Mouse (Mus musculus) intestine, postnatal 0 days (tissue): ENCODE data around the gene Timm50. TPM values are rescaled to one million over a fixed set of nuclear protein-coding genes. Genes with fewer than 3 reads are reported as not detected.
A peak's percentile ranks its signal among the peaks of the same experiment; 100 is the strongest.

Experiments used
- ATAC-seq: fragments of 200-750 bp; cut with Nextera tagmentation; 2 replicates; pipeline ENCODE4 v1.8.0; 2017; ENCODE audit warnings: mild to moderate bottlenecking, moderate TSS enrichment, moderate library complexity
- H3K27ac ChIP-seq: fragments of 300-500 bp; sonication (generic); 2 replicates; pipeline ENCODE4 v1.5.1; 2014; ENCODE audit warnings: mild to moderate bottlenecking, low read depth, low read length, moderate library complexity
- H3K27me3 ChIP-seq: fragments of 300-500 bp; sonication (generic); replicated peaks from 2 replicates; pipeline ENCODE4 v1.6.1; 2014; ENCODE audit warnings: low read length, mixed read lengths; ENCODE audit not compliant: control insufficient read depth, insufficient read depth
- H3K36me3 ChIP-seq: fragments of 300-500 bp; sonication (generic); 2 replicates; pipeline ENCODE4 v1.6.1; 2014; ENCODE audit warnings: mild to moderate bottlenecking, moderate library complexity; ENCODE audit not compliant: control insufficient read depth, insufficient read depth
- H3K4me1 ChIP-seq: fragments of 300-500 bp; sonication (generic); replicated peaks from 2 replicates; pipeline ENCODE4 v1.6.1; 2014; ENCODE audit warnings: antibody characterized with exemption, low read length, mixed read lengths; ENCODE audit not compliant: control insufficient read depth, insufficient read depth
- H3K4me2 ChIP-seq: fragments of 300-500 bp; sonication (generic); replicated peaks from 2 replicates; pipeline ENCODE4 v1.6.1; 2014; ENCODE audit warnings: low read depth, mild to moderate bottlenecking, moderate library complexity
- H3K4me3 ChIP-seq: fragments of 300-500 bp; sonication (generic); 2 replicates; pipeline ENCODE4 v1.5.1; 2014; ENCODE audit warnings: low read depth, low read length
- H3K9ac ChIP-seq: fragments of 300-500 bp; sonication (generic); 2 replicates; pipeline ENCODE4 v1.6.1; 2014; ENCODE audit warnings: mild to moderate bottlenecking, low read depth, low read length
- H3K9me3 ChIP-seq: fragments of 300-500 bp; sonication (generic); 2 replicates; pipeline ENCODE4 v1.6.1; 2016; ENCODE audit warnings: mixed run types; ENCODE audit not compliant: control insufficient read depth
- CTCF ChIP-seq: sonication (generic); IDR thresholded peaks from 2 replicates; pipeline ENCODE4 v1.5.1; 2016; ENCODE audit warnings: low read depth, mild to moderate bottlenecking, control low read depth, antibody characterized with exemption, moderate library complexity
- WGBS: fragments of 180-500 bp; shearing (Covaris S2); extraction: QIAGEN DNeasy Blood & Tissue Kit; methylation state at CpG from one replicate; pipeline ENCODE4 v1.1.7; 2014; 5-methylcytosine and 5-hydroxymethylcytosine counted together
- polyA plus RNA-seq: library from polyadenylated mRNA; unstranded; fragments of >200 nt; fragmentation: Nextera tagmentation; extraction: Ambion mirVana; gene quantifications from 2 replicates; pipeline ENCODE4 v1.2.1, GENCODE M21; 2015

Timm50 gene
- polyA plus RNA-seq, 1 experiment from 2014 or later = 68.8 TPM

GRCm38 (mm10) chr7:28268576-28268975 lies 43.3 kb downstream of the Timm50 start:
- H3K27me3 ChIP-seq = no peaks in the 10 kb centered on the region
- peak overlapping the region; percentile 82 for H3K9ac ChIP-seq
- H3K9me3 ChIP-seq = no peaks in the 10 kb centered on the region
- H3K4me3 ChIP-seq = peak overlapping the region; percentile 73
- H3K4me1 ChIP-seq = no peaks in the 10 kb centered on the region
- H3K27ac ChIP-seq = peak overlapping the region; percentile 73; the same call in 1 of the 2 replicates
- no peak for TF ChIP-seq CTCF
- no peak for ATAC-seq
- WGBS = 25% methylated on average over 16 of the region's 16 CpGs
- H3K36me3 ChIP-seq = peaks cover 4% of the 10 kb centered on the region; the same call in 1 of the 2 replicates
- H3K4me2 ChIP-seq = peak overlapping the region; percentile 89

- Histone ChIP-seq H3K9me3 (no peaks in the 10 kb centered on the region), H3K4me1 (no peaks in the 10 kb centered on the region), H3K4me3 (peak overlapping the region; percentile 73), H3K27me3 (no peaks in the 10 kb centered on the region), H3K4me2 (peak overlapping the region; percentile 89), H3K27ac (peak overlapping the region; percentile 73), H3K9ac (peak overlapping the region; percentile 82), H3K36me3 (peaks cover 3% of the 10 kb centered on the region; the same call in 1 of the 2 replicates)
- under 1% methylated on average over 60 of the region's 62 CpGs for WGBS
- peak; percentile 62 for ATAC-seq
- no peak for TF ChIP-seq CTCF
Observed at GRCm38 (mm10) chr7:28268042-28268531, 43.8 kb downstream of the Timm50 start.

GRCm38 (mm10) chr7:28267129-28268041 lies 44.5 kb downstream of the Timm50 start, which contains the start of gene Eid2:
TSS of gene Eid2 (plus strand) at chr7:28267881.
- Histone ChIP-seq H3K27me3 (no peaks in the 10 kb centered on the region), H3K36me3 (no peaks in the 10 kb centered on the region), H3K4me1 (no peaks in the 10 kb centered on the region), H3K4me3 (peak within 1 kb of the TSS; percentile 73), H3K9me3 (no peaks in the 10 kb centered on the region), H3K4me2 (peak within 1 kb of the TSS; percentile 89), H3K27ac (peak within 1 kb of the TSS; percentile 73), H3K9ac (peak within 1 kb of the TSS; percentile 82)
- peak; percentile 36 for TF ChIP-seq CTCF
- ATAC-seq = peak; percentile 65
- 7% methylated on average over 57 of the region's 57 CpGs for WGBS

DNA sequence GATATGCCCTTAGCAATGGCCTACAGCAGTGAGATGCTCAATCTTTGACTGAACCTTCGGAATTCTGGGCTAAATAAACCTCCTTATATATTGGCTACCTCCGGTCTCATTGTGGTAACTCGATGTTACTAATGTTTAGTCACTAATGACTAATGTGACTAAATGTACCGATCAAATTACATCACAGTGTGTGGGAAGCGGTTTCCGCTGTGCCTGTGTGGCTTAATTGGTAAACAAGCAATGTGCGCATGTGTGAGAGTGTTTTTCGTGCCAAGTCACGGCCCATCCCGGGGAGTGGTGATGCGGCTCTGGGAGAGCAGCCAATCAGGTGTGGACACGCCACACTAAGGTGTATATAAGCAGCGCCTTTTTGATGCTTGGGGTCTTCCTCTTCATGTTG lies 46.5 kb downstream of the Timm50 start:
- no peak overlapping the region for H3K4me2 ChIP-seq
- H3K9ac ChIP-seq = no peak overlapping the region
- no peaks in the 10 kb centered on the region for H3K9me3 ChIP-seq
- no peak overlapping the region for H3K4me3 ChIP-seq
- no peak for TF ChIP-seq CTCF
- H3K4me1 ChIP-seq = no peaks in the 10 kb centered on the region
- WGBS = 86% methylated on average over 13 of the region's 13 CpGs
- no peaks in the 10 kb centered on the region for H3K27me3 ChIP-seq
- H3K27ac ChIP-seq = no peak overlapping the region
- H3K36me3 ChIP-seq = no peaks in the 10 kb centered on the region
- ATAC-seq = no peak

DNA sequence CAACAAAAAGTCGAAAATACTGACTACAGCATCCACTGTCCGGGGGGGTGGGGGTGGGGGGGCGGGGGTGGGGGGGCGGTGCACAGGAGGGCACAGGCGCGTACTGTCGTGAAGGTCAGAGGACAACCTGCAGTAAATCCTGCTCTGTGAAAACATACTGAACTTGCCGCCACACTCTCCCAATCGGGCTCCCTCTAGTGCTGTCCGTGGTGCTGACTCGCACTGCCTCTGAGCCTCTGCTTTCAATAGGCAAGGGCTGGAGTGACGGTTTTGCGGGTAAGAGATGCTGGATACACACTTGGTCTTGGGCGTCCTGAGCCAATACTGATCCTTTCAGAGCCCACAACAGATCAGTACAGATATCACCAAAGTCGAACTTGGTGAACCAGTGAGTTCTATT lies 48.1 kb downstream of the Timm50 start:
- no peak for TF ChIP-seq CTCF
- Histone ChIP-seq H3K4me2 (no peak overlapping the region), H3K4me3 (no peak overlapping the region), H3K4me1 (no peaks in the 10 kb centered on the region), H3K27ac (no peak overlapping the region), H3K36me3 (no peaks in the 10 kb centered on the region), H3K9me3 (no peaks in the 10 kb centered on the region), H3K9ac (no peak overlapping the region), H3K27me3 (no peaks in the 10 kb centered on the region)
- peak; percentile 8; the same call in 1 of the 2 replicates for ATAC-seq
- WGBS = 4% methylated on average over 14 of the region's 15 CpGs

DNA sequence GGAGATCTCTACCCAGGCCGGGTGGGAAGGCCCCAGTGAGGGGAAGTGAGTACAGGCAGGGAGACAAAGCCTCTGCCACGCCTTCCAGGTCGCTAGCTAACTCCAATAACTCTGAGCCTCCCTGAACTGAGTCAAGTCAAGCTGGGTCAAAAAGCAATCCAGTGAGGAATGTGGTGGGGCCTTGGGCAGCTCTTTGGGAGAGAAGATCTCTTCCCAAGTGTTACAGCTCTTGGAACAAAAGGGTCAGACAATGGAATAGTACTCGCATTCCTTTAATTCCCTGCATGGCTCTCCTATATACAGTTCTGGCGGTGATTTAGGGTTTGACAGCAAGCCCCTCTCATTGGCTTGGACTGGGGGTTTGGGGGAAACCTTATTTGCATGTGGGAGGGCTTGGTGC lies 49.0 kb downstream of the Timm50 start:
- Histone ChIP-seq H3K9me3 (no peaks in the 10 kb centered on the region), H3K27ac (no peak overlapping the region), H3K36me3 (no peaks in the 10 kb centered on the region), H3K27me3 (no peaks in the 10 kb centered on the region), H3K4me3 (no peak overlapping the region), H3K9ac (no peak overlapping the region), H3K4me2 (no peak overlapping the region), H3K4me1 (no peaks in the 10 kb centered on the region)
- 41% methylated on average over 5 of the region's 5 CpGs for WGBS
- TF ChIP-seq CTCF = no peak
- no peak for ATAC-seq

Other genes starting within 250 kb of the Timm50 start
- 444 and 492 TPM in 2 replicates for gene Fcgbp, start 240.8 kb downstream of the Timm50 start, polyA plus RNA-seq
- 2.3 and 2.4 TPM in 2 replicates for gene 9530053A07Rik, start 182.6 kb downstream of the Timm50 start, polyA plus RNA-seq
- 60.6 and 67.1 TPM in 2 replicates for gene Fbl, start 142.4 kb downstream of the Timm50 start, polyA plus RNA-seq
- gene Dyrk1b, start 132.6 kb downstream of the Timm50 start, polyA plus RNA-seq = 7.0 and 8.2 TPM in 2 replicates
- gene Eid2, start 44.2 kb downstream of the Timm50 start, polyA plus RNA-seq = 3.1 and 3.7 TPM in 2 replicates
- 6.8 and 7.0 TPM in 2 replicates for gene Eid2b, start 34.3 kb downstream of the Timm50 start, polyA plus RNA-seq
- gene Selenov, start 20.9 kb downstream of the Timm50 start, polyA plus RNA-seq = 0.24 TPM in 1 of 2 replicates, not detected in the other
- 0.90 and 0.95 TPM in 2 replicates for gene Dll3, start 9.8 kb downstream of the Timm50 start, polyA plus RNA-seq
- 32.5 and 34.6 TPM in 2 replicates for gene Supt5, start 26.7 kb upstream of the Timm50 start, polyA plus RNA-seq
- gene Rps16, start 38.6 kb upstream of the Timm50 start, polyA plus RNA-seq = 695 and 702 TPM in 2 replicates
- gene Plekhg2, start 60.5 kb upstream of the Timm50 start, polyA plus RNA-seq = 10.6 and 11.9 TPM in 2 replicates
- 57.3 and 61.5 TPM in 2 replicates for gene Zfp36, start 68.2 kb upstream of the Timm50 start, polyA plus RNA-seq
- gene Med29, start 80.6 kb upstream of the Timm50 start, polyA plus RNA-seq = 42.7 and 44.2 TPM in 2 replicates
- gene Paf1, start 80.9 kb upstream of the Timm50 start, polyA plus RNA-seq = 54.6 and 60.6 TPM in 2 replicates
- gene Gmfg, start 125.4 kb upstream of the Timm50 start, polyA plus RNA-seq = 33.6 and 35.0 TPM in 2 replicates
- gene Lrfn1, start 139.9 kb upstream of the Timm50 start, polyA plus RNA-seq = 0.55 and 0.82 TPM in 2 replicates
- not detected in 2 replicates for gene Ifnl2, start 198.4 kb upstream of the Timm50 start, polyA plus RNA-seq
- gene Ifnl3, start 210.8 kb upstream of the Timm50 start, polyA plus RNA-seq = not detected in 2 replicates
- gene Sycn, start 228.8 kb upstream of the Timm50 start, polyA plus RNA-seq = 17.0 and 23.4 TPM in 2 replicates
- gene Nccrp1, start 235.2 kb upstream of the Timm50 start, polyA plus RNA-seq = not detected in 2 replicates